Mouse (Mus musculus): ENCODE data around the gene Dusp11.
"Not testable (repeated sequence)": the region's sequence is repeated elsewhere in the genome, so short reads cannot be mapped to it uniquely, and the experiment has no call there.

The Dusp11 gene

DNA sequence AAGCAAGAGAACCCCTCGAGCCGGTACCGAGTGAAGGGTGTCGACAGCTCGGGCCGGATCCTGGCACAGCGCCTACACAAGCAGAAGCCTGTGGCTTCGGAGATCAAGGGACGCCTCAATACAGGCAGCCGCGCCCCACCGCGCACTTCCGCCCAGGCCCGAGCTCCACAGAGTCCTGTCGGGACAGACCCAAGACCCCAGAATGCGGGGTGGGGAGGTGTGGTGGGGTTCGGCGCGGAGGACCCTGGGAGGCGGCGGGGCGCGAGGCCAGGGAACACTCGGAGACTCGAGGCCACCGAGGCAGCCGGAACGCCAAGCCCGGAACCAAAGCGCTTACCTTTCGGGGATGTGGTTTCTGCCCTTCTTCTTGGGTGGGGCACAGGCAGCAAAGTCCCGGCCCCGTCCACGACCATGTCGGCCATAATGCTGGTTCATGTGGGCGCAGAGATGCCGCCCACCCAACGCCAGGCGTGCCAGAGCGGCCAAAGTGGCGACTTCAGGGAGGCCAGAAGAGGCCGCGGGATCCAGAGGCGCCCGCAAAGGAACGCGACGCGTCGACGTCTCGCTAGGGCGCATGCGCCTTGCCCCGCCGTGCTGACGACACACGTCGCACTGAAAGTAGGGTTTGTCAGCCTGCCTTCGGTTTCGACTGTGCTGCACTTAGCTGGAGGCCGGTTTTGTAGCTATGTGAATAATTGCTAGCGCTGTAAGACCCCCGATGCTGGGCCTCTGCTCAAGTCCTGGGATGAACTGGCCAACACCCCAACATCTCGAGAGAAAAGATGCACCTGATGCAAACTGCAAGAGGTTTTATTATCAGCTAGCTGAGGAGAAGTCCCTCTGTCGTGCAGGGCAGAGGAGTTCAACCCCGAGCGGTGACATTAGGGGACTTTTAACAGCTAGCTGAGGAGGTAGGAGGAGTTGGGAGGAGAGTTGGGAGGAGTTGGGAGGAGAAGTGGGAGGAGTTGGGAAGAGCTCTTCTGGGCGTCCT, at the start of gene Dusp11:
Dusp11 (minus strand) TSS at position 567 of the 991 bp plus-strand sequence.
- peak; percentile 92 for DNase-seq

DNA sequence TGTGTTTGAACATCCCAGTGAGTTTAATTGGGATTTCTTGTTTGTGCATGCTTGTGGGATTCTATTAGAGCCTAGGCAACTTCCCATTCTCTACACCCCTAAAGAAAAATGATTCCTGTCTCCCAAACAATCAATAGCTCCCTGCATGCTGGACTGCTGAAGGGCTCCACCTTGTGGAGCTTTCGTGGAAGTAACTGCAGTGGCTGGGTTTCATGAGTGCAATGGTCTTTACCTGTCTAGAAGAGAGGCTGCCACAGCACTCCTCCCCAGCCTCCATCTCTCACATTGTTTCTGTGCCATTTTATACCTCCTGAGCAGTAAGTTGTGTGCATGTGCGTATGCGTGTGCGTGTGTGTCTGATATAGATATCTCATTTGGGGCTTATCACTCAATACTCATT, 48.5 kb upstream of the Dusp11 start:
- peak; percentile 33 for DNase-seq

DNA sequence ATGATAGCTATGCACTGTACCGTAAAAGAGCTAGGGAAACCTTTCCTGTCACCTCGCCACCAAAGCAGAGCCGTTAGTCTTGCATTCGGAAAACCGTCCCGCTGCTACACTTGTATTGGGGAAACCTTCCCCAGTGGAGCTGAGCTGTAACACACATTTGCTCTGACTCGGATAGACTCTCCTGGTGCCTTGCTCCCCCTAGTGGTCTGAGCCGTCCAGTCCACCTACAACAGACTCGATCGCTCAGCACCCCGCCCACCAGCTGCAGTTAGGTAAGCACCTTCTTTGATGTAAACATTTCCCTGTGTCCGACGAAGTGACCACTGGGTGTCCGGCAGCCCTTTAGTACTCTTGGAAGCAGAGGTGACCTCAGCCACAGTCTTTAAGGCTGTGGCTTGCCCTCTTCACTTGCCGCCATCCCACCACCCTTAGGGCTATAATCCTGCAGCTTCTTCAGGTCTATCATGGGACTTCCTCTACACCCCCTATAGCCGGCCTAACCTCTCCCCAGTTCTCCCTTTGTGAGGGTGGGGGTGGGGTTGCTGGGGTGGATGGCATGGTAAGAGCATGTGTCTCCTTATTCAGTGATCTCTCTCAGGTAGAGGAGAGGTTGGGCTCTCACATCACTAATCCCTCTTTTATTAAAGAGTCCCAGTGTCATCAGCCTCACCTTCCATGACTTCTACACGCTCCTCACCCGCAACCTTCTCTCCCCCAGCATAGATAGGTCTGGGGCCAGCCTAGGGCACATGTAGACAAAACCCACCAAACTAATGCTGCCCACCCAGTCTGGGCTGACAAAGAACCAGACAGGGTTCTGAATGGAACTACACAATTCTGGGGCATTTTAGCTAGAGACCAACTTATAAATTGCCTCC, 43.0 kb upstream of the Dusp11 start:
- DNase-seq = peak; percentile 62

DNA sequence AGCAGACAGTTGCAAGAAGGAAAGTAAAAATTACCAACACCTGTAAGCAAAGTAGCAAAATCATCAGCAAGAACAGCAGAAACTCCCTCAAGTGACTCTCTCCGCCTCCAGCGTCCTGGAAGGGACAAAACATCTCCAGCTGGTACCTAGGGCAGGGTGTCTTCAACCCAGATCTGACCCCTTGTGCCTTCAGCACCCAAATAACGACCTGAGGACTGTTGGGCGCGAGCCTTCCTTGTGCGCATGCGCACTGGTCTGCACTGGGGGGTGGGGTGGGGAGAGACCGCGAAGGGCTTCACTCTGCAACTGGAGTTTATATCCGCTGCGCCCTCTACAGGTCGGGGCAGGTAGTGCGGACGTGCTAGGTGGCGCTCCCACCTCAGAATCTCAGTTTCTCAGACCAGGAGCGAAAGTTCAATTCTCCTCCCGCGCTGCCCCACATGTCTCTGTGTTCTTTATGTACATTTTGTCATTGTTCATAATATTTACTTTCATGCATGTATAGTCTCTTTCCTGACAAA, 42.0 kb upstream of the Dusp11 start:
- DNase-seq = no peak

DNA sequence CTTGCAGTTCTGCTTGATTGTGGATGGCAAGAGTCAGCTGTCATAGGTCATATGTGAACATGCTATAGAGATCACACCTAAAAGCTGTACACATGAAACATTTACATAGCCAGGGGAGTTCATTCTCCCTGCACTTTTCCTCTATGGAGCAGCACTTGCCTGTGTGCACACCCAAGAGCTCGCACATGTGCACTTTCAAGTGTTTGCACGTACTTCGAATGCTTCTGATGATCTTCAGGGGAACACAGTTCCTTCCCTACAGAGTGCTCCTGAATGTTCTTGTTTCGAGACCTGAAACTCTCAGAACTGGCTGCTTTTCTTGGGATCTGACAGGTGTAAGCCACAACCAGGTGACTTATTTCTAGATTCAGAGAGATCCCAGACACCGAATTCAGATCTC, 29.3 kb upstream of the Dusp11 start:
- DNase-seq = not testable (repeated sequence)

DNA sequence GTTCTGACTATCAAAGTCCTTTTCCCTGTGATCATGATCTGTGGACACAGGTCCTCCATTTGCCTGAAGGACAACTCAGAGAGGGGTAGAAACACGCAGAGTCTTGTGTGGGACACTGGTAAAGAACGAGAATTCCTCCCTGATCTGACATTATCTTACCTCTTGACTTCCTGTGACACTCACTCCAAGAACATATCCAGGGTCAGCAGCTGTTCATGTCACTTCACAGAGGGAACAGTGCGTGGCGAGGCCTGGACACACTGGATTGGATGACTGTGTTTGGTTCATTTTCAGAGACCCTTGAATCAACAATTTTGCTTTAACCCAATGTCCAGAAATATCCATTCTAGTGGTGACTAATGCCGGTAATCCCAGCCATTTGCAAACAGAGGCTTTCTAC, 28.1 kb upstream of the Dusp11 start:
- DNase-seq = not testable (repeated sequence)

DNA sequence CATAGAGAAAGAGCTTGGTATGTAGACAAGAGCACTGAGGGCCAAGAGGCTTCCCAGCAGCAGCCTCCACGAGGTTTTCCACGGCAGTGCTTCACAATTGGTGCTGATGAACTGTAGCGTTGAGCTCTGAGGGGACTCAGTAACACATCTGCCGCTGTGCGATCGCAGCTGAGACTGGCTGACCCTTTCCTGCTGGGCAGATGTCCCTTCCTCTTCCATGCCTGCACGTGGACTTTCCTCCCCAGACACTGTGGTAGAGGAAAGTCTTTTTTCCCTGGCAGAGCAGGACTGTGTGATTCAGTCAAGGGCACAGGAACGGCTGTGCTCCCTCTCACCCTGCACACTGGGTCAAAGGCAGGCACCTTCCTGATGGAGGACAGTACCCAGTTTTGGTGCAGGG, 22.9 kb upstream of the Dusp11 start:
- no peak for DNase-seq

DNA sequence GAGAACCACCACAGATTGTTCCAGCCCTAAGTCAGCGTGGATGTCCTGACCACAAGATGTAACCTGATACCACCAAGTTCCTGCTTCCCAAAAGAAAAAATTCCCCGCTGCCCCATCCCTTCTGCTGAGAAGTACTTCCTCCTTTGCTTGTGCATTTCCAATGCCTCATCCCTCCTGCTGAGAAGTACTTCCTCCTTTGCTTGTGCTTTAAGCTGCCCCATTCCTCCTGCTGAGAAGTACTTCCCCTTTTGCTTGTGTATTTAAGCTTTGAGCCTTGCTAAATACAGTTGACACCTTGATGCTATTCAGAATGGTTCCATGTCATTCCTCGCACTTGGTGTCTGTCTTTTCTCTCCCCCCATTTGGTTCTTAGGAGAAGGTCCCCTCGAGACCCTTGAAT, 17.3 kb upstream of the Dusp11 start:
- DNase-seq = not testable (repeated sequence)

DNA sequence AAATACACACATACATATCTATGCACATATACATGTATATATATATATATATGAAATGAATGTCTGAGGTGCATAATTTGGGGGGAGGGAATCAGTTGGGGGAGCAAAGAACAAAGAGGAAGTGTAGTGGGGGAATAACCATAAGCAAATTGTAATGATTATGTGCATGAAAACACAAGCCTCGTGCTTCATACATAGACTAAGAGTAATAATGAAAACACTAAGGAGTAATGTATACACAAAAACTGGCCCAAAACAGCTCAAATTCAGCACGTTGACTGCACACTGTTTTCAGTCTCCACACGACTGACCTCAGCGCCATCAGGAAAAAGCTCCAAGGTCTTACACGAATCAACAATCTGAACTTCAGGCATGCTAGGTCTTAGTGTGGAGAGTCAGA, 14.8 kb upstream of the Dusp11 start:
- no peak for DNase-seq

DNA sequence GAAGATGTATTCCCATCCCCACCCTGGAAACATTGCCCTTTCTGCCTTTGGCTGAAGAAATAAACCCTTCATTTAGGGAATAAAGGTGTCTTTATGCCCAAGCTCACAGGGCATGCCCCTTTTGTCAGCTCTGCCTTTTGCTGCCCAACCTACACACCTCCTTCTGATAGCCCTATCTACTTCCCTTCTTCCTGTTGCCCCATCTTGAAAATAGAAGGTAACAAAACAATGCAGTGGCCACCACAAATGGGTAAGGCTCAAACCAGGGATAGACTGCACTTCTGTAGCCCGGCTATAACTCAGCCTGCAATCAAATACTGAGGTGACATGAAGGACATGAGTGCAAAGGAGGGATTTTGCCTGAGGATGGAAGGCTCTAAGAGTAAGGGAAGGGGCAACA, 14.3 kb upstream of the Dusp11 start:
- no peak for DNase-seq

DNA sequence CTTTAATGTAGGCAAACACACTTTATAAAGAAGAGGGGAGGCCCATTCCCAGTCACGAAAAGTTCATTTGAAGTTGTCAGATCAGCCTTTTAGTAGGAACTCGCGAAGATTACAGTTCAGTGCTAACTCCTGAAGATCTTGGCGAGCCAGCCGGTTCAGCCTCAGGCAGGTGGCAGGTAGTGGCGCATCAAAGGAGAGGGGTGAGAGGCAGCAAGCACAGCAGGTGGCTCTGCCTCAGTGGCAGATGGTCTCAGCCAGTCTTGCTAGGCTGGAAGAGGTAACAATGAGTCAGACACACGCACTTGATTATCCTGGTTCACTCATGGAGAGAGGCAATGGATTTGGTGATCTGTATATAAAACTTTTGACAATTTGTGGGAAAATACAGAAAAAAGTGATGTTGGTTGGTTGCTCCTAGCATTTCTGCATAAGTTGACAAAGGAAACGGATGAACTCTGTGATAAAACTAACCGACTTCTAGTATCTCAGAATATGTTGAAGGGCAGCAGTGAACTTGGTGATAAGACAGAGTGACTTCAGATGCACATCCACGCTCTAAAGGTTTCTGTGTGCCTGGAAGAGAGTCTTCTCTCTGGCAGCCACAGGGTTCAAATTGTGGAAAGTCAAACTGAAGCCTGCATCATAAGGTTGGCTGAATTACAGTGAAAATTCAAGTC, 13.6 kb upstream of the Dusp11 start:
- no peak for DNase-seq

DNA sequence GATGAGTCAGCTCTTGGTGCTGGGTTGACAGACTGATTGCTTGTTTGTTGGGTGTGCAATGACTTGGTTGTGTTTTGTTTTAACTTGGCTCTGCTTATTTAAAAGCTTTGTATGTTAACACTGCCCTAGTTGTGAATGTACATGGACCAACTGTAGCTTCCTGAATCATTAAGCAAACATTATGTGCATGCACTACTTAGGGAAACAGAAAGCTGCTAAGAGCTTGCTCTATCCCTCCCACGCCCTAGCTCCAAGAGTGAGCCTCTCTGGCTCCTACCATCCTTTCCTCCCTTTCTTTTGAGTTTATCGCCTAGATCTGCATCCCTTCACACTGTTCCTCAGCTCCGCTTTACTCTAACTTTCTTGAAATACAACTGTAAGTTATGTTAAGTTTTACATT, 11.9 kb upstream of the Dusp11 start:
- no peak for DNase-seq

DNA sequence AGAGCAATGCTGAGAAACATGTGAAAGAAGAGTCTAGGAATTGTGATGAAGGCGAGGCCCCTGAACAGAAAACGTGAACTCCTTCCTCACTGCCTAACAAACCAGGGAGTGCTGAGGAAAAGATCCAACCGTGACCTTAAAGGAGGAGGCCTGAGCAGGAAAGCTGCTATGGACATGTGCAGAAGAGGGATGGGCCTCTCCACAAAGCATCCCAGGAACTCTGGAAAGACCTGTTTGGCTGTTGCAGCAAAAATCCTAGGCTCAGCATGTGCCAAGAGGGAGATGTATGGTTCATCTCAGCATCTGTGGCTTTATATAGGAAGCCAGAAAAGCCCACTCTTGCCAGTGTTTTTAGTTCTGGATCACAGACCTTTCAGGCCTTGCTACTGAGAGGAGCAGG, 11.2 kb upstream of the Dusp11 start:
- no peak for DNase-seq

DNA sequence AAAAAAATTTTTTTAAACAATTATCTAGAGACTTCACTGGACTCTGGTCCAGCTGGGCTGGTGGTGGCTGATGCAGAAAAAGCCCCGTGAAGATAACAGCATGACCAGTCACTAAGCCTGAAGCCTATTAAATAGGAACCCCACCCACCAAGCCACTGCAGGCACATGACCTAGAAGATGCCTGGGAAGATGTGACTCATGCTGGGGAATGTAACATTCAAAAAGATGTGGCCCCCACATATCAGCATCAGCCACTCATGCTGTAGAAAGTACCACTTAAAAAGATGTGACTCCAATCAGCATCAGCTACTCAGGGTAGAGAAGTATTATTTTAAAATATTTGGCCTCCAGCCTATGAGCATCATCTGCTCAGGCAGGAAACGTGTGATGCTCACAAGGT, 8.4 kb upstream of the Dusp11 start:
- no peak for DNase-seq

DNA sequence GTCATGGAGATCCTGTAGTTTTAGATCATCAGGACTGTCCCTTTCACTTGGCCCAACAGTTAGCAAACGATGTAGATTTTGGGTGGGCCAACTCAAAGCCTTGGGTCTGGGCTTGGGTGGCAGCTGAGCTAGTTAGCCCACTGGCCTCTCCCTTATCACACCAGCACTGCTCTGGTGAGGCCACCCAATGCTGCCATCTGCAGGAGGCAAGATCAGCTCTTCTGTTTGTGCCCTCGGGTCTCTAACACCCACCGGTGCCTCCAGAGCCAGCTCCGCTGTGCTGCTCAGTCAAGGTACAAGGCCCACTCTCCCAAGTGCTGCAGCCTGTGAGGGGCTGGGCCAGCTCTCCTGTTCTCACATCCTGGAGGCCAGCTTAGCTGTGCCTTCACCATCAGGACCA, 5.2 kb upstream of the Dusp11 start:
- DNase-seq = no peak

DNA sequence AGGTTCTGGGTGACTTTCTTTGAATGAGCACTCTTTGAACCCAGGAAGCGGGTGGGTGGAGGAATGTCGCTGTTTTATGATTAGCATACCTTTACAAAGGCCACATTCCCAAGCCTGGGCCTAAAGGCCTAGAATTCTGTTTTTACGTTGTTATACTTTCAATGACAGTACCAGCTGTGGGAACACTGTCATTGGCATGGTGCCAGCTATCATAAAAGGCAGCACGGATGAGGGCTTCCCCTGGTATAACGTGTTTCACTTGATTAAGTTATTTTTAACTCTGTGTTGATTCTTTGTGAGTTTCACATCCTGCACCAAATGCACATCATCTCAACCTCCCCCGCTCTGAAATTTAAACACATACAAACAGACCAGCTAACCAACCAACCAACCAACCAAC, 4.6 kb upstream of the Dusp11 start:
- not testable (repeated sequence) for DNase-seq

DNA sequence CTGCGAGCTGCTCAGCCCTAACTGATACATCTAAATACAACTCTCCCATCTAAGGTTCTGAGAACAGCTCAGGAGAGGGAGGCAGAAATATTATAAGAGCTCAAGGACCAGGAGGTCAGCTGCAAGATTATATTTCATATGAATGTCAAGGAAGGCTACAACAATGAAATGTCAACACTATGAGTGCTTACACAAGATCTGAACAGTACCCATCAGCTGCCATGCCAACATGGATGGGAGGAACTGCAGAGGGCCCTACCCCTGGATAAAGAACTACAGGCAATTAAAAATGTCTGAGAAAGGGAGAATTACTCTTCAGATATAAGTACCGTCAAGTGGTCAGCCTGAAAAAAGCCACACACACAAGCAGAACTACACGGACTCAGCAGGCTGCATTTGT, 3.9 kb downstream of the Dusp11 start:
- DNase-seq = no peak

DNA sequence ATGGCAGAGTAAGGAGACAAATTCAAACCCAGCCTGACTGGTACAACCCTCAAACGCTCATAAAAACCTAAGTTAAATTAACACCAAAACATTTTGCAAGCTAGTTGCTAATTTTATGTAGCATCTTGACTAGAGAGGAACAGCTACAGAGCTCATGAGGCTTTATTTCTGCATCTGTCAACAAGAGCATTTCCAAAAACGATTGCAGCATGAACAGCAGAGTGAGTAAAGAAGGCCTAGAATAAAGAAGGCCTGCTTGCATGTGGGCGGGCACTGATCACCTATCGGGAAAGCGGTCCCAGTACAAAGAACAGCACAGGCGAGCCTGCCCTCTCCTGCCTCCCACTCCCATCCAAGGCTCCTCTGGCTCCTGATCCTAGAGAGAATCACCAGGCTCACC, 12.9 kb downstream of the Dusp11 start:
- no peak for DNase-seq

DNA sequence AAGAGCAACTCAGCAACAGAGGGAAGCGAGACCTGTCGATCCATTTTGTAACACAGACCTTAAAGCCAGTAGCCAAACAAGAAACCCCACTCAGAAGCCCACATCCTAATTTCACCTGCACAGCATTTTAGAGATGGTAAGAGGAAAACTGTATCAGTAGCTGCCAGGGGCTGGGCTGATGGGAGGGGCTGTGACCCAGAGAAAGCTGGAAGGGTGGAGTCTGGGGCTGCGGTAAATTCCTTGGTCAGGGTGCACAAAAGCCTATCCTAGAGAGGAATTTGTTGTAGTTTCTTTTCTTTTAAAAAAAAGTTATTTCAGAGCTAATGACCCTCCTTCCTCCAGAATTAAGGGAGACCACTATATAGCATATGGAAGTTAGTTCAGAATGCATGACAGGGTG, 19.0 kb downstream of the Dusp11 start:
- DNase-seq = no peak

DNA sequence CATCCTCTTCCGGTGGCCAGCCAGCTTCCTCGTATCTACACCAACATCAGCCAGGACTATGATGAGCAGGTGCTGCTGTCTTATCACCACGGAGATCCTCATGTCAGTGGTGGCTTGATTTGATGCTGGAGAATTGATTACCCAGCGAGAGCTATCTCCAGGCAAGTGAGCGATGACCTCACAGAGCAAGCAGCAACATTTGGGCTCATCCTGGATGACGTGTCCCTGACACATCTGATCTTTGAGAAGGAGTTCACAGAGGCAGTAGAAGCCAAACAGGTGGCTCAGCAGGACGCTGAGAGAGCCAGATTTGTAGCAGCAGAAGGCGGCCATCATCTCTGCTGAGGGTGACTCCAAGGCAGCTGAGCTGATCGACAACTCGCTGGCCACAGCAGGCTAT, 22.8 kb downstream of the Dusp11 start:
- no peak for DNase-seq

DNA sequence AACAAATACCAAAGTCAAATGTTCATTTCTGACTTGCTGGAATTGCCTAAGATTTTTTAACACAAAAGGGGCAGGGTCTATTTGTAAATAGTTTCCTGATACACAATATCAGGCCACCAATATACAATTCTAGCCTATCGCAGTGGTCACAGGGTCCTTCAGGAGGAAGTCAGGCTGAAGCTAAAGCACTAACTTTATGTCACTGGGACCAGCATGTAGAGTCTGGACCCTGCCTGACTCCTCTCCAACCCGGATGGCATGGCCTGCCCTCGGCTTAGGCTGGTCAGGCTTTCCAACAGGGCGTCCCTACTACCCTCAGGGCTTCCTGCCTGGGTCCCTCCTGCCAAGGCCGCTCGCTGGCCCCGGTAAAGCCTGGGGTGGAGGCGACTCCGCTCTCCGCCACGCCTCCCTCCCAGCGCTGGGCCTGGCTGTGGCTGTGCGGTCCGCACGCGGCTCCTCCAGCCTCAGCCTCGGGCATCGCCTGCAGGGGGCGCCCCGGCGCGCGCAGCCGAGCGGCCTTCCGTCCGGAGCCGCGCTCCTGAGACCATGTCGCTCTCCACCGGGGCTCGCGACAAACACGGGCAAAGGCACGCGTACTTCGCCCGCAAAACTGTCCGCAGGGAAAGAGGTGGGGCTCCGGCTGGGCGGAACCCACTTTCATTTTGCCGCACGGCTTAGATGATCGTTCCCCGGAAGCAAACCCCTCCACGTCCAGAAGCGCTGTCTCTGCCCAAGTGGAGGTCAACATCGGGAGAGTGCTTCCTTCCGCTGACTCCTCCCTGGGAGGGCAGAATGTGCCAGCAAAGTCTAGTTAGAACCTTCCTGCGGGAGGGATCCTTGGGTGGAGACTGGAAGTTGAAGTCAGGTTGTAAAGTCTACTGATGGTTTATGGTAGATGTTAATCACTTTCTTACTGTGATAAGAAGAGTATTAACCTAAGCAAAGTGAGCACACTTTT, 24.7 kb downstream of the Dusp11 start:
- peak; percentile 84 for DNase-seq

DNA sequence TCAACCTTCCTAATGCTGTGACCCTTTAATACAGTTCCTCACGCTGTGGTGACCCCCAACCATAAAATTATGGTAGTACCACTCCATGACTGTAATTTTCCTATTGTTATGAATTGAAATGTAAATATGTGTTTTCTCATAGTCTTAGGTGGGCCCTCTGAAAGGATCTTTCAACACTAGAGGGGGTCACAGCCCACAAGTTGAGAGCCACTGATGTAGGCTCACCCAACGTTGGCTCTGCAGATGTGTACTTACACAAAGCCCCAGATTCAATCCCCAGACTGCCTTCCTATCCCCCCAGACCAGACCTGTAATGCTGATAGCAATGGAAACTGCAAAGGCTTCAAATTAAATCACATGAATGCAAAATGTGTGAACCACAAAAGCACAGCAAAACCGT, 25.8 kb downstream of the Dusp11 start:
- no peak for DNase-seq
